Mouse (Mus musculus): Measurements from ENCODE around the gene Il33. TPM values are rescaled to one million over a fixed set of nuclear protein-coding genes. Genes with fewer than 3 reads are reported as not detected.

Gene Il33
- total and polyA plus RNA-seq, 2 experiments = 0.80 to 1.6 TPM

- DNase-seq (ENCODE audit: extremely low read depth, low read depth, low spot score) = no peak
- H3K79me2 ChIP-seq (ENCODE audit: control insufficient read depth, insufficient read depth, low read length) = no peaks in the 10 kb centered on the region
- 90% methylated on average over 9 of the region's 9 CpGs for WGBS
- no peaks in the 10 kb centered on the region for H3K36me3 ChIP-seq (ENCODE audit: control insufficient read depth, insufficient read depth, low read length)
- no peak overlapping the region for H3K27ac ChIP-seq (replicated peaks; ENCODE audit: insufficient read depth, low read depth, low read length)
- TF ChIP-seq POLR2A (IDR thresholded peaks at IDR 0.05; ENCODE audit: extremely low read depth, insufficient read depth, low read length) (no peak), CTCF (IDR thresholded peaks at IDR 0.05; ENCODE audit: low read depth, low read length) (no peak)
- H3K4me1 ChIP-seq (ENCODE audit: control insufficient read depth, insufficient read depth, low read length) = peaks cover 18% of the 10 kb centered on the region
- H3K27me3 ChIP-seq (ENCODE audit: control insufficient read depth, insufficient read depth, low read length) = no peaks in the 10 kb centered on the region
- H3K9ac ChIP-seq (ENCODE audit: low read depth, low read length) = no peak overlapping the region
- H3K4me3 ChIP-seq (ENCODE audit: insufficient read depth, low read depth, low read length) = no peak overlapping the region
Measured at GRCm38 (mm10) chr19:29947056-29947455, 22.1 kb downstream of the Il33 start.

- no peaks in the 10 kb centered on the region for H3K27me3 ChIP-seq (ENCODE audit: control insufficient read depth, insufficient read depth, low read length)
- TF ChIP-seq CTCF (IDR thresholded peaks at IDR 0.05; ENCODE audit: low read depth, low read length) = peak; percentile 92
- no peak for TF ChIP-seq POLR2A (IDR thresholded peaks at IDR 0.05; ENCODE audit: extremely low read depth, insufficient read depth, low read length)
- peak; percentile 99 for DNase-seq (ENCODE audit: extremely low read depth, low read depth, low spot score)
- H3K4me3 ChIP-seq (ENCODE audit: insufficient read depth, low read depth, low read length) = peak overlapping the region; percentile 43
- H3K27ac ChIP-seq (replicated peaks; ENCODE audit: insufficient read depth, low read depth, low read length) = peak overlapping the region; percentile 87
- no peaks in the 10 kb centered on the region for H3K36me3 ChIP-seq (ENCODE audit: control insufficient read depth, insufficient read depth, low read length)
- H3K4me1 ChIP-seq (ENCODE audit: control insufficient read depth, insufficient read depth, low read length) = peaks cover 14% of the 10 kb centered on the region
- H3K9ac ChIP-seq (ENCODE audit: low read depth, low read length) = peak overlapping the region; percentile 63
- no peaks in the 10 kb centered on the region for H3K79me2 ChIP-seq (ENCODE audit: control insufficient read depth, insufficient read depth, low read length)
- WGBS = 14% methylated on average over 25 of the region's 25 CpGs
Measured at GRCm38 (mm10) chr19:29947891-29948801, 23.2 kb downstream of the Il33 start.

DNA sequence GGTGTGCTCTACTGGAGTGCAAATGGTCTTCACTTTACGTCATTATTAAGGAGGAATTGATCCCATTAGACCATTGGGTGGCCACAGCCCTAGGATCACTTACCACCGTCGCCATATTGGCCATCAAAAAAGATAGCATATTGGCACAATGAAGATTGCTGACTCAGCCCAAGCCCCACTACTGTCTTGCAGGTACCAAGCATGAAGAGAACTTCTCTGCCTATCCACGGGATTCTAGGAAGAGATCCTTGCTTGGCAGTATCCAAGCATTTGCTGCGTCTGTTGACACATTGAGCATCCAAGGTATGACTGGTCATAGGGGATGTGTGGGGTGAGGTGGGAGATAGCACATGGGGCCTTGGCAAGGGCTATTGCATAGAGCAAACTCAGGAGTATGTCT is 27.6 kb downstream of the Il33 start:
- Histone ChIP-seq H3K79me2 (ENCODE audit: control insufficient read depth, insufficient read depth, low read length) (no peaks in the 10 kb centered on the region), H3K27ac (replicated peaks; ENCODE audit: insufficient read depth, low read depth, low read length) (no peak overlapping the region), H3K4me1 (ENCODE audit: control insufficient read depth, insufficient read depth, low read length) (peaks cover 3% of the 10 kb centered on the region), H3K36me3 (ENCODE audit: control insufficient read depth, insufficient read depth, low read length) (no peaks in the 10 kb centered on the region), H3K9ac (ENCODE audit: low read depth, low read length) (no peak overlapping the region), H3K4me3 (ENCODE audit: insufficient read depth, low read depth, low read length) (no peak overlapping the region), H3K27me3 (ENCODE audit: control insufficient read depth, insufficient read depth, low read length) (no peaks in the 10 kb centered on the region)
- WGBS = 92% methylated on average over 5 of the region's 5 CpGs
- no peak for DNase-seq (ENCODE audit: extremely low read depth, low read depth, low spot score)
- TF ChIP-seq POLR2A (IDR thresholded peaks at IDR 0.05; ENCODE audit: extremely low read depth, insufficient read depth, low read length) = no peak
- TF ChIP-seq CTCF (IDR thresholded peaks at IDR 0.05; ENCODE audit: low read depth, low read length) = no peak

- H3K79me2 ChIP-seq (ENCODE audit: control insufficient read depth, insufficient read depth, low read length) = no peaks in the 10 kb centered on the region
- DNase-seq (ENCODE audit: extremely low read depth, low read depth, low spot score) = no peak
- no peak overlapping the region for H3K9ac ChIP-seq (ENCODE audit: low read depth, low read length)
- H3K4me1 ChIP-seq (ENCODE audit: control insufficient read depth, insufficient read depth, low read length) = no peaks in the 10 kb centered on the region
- no peak for TF ChIP-seq CTCF (IDR thresholded peaks at IDR 0.05; ENCODE audit: low read depth, low read length)
- 91% methylated on average over 3 of the region's 3 CpGs for WGBS
- H3K4me3 ChIP-seq (ENCODE audit: insufficient read depth, low read depth, low read length) = no peak overlapping the region
- no peaks in the 10 kb centered on the region for H3K36me3 ChIP-seq (ENCODE audit: control insufficient read depth, insufficient read depth, low read length)
- H3K27ac ChIP-seq (replicated peaks; ENCODE audit: insufficient read depth, low read depth, low read length) = no peak overlapping the region
- no peaks in the 10 kb centered on the region for H3K27me3 ChIP-seq (ENCODE audit: control insufficient read depth, insufficient read depth, low read length)
Measured at GRCm38 (mm10) chr19:29953833-29954232, 28.9 kb downstream of the Il33 start.

DNA sequence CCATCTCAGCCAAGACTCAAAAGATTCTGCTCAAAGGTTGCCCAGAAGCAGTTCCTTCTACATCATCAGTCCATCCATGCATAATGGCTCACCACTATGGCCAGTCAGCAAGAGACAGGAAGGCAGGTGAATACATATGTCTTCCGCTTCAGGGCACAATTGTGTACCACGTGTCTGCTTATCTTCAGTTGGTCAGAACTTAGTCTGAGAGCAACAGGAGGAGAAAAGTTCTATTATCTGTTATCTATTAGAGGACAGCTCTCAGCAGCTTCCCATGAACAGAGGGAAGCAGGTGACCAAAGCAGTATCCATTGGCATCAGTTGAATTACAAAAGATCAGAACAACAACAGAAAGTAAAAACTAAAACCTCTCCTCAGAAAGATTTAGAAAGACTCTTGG is 30.5 kb downstream of the Il33 start:
- no peak overlapping the region for H3K27ac ChIP-seq (replicated peaks; ENCODE audit: insufficient read depth, low read depth, low read length)
- no peaks in the 10 kb centered on the region for H3K27me3 ChIP-seq (ENCODE audit: control insufficient read depth, insufficient read depth, low read length)
- H3K36me3 ChIP-seq (ENCODE audit: control insufficient read depth, insufficient read depth, low read length) = no peaks in the 10 kb centered on the region
- no peak for TF ChIP-seq CTCF (IDR thresholded peaks at IDR 0.05; ENCODE audit: low read depth, low read length)
- TF ChIP-seq POLR2A (IDR thresholded peaks at IDR 0.05; ENCODE audit: extremely low read depth, insufficient read depth, low read length) = no peak
- WGBS = 81% methylated on average over 2 of the region's 2 CpGs
- no peaks in the 10 kb centered on the region for H3K4me1 ChIP-seq (ENCODE audit: control insufficient read depth, insufficient read depth, low read length)
- no peak overlapping the region for H3K4me3 ChIP-seq (ENCODE audit: insufficient read depth, low read depth, low read length)
- no peaks in the 10 kb centered on the region for H3K79me2 ChIP-seq (ENCODE audit: control insufficient read depth, insufficient read depth, low read length)
- DNase-seq (ENCODE audit: extremely low read depth, low read depth, low spot score) = no peak
- H3K9ac ChIP-seq (ENCODE audit: low read depth, low read length) = no peak overlapping the region

DNA sequence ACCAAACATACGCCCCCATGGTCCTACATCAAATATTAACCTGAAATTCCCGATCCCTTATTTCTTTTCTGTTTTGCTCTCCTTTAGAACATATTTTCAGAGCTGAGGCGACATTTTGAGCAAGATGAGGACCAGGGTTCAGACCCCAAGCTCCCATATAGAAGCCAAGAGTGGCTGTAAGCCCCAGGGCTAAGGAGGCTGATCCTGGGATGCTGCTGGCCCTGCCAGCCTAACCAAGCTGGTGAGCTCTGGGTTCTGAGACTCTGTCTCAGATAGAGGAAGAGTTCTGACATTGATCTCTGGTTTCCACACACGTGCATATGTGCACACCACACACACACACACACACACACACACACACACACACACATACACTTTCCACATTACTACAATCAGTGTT is 36.0 kb downstream of the Il33 start:
- H3K36me3 ChIP-seq (ENCODE audit: control insufficient read depth, insufficient read depth, low read length) = no peaks in the 10 kb centered on the region
- no peak overlapping the region for H3K9ac ChIP-seq (ENCODE audit: low read depth, low read length)
- H3K27me3 ChIP-seq (ENCODE audit: control insufficient read depth, insufficient read depth, low read length) = no peaks in the 10 kb centered on the region
- WGBS = 52% methylated on average over 4 of the region's 4 CpGs
- no peak overlapping the region for H3K4me3 ChIP-seq (ENCODE audit: insufficient read depth, low read depth, low read length)
- no peak overlapping the region for H3K27ac ChIP-seq (replicated peaks; ENCODE audit: insufficient read depth, low read depth, low read length)
- no peaks in the 10 kb centered on the region for H3K79me2 ChIP-seq (ENCODE audit: control insufficient read depth, insufficient read depth, low read length)
- no peak for DNase-seq (ENCODE audit: extremely low read depth, low read depth, low spot score)
- no peaks in the 10 kb centered on the region for H3K4me1 ChIP-seq (ENCODE audit: control insufficient read depth, insufficient read depth, low read length)
- TF ChIP-seq POLR2A (IDR thresholded peaks at IDR 0.05; ENCODE audit: extremely low read depth, insufficient read depth, low read length) (no peak), CTCF (IDR thresholded peaks at IDR 0.05; ENCODE audit: low read depth, low read length) (no peak)
